Mouse (Mus musculus): ENCODE measurements around the gene Dtd2. TPM values are rescaled to one million over a fixed set of nuclear protein-coding genes. Genes with fewer than 3 reads are reported as not detected.

Dtd2 gene
- polyA plus RNA-seq, 1 experiment, result 16.0 TPM

- Histone ChIP-seq H3K4me2 (ENCODE audit: low read depth) (no peak overlapping the region), H3K27me3 (ENCODE audit: control insufficient read depth, insufficient read depth, insufficient read length) (no peaks in the 10 kb centered on the region), H3K4me3 (no peak overlapping the region), H3K36me3 (ENCODE audit: control insufficient read depth, insufficient read depth) (peaks cover 29% of the 10 kb centered on the region), H3K79me2 (ENCODE audit: control insufficient read depth, insufficient read depth) (no peaks in the 10 kb centered on the region), H3ac (ENCODE audit: control insufficient read depth, insufficient read length) (no peak overlapping the region)
- TF ChIP-seq REST (IDR thresholded peaks at IDR 0.05; ENCODE audit: insufficient read depth, insufficient read length), result no peak
- no peak for TF ChIP-seq MYOG (IDR thresholded peaks at IDR 0.05; ENCODE audit: control insufficient read depth in 1 of 3, insufficient read depth in 1 of 3, insufficient read length in 2 of 3, low read depth in 2 of 3)
Measured at GRCm38 (mm10) chr12:51945331-51945730, 61.0 kb downstream of the Dtd2 start.

- Histone ChIP-seq H3K36me3 (ENCODE audit: control insufficient read depth, insufficient read depth) (peaks cover 8% of the 10 kb centered on the region), H3K27me3 (ENCODE audit: control insufficient read depth, insufficient read depth, insufficient read length) (no peaks in the 10 kb centered on the region), H3ac (ENCODE audit: control insufficient read depth, insufficient read length) (no peak overlapping the region), H3K79me2 (ENCODE audit: control insufficient read depth, insufficient read depth) (no peaks in the 10 kb centered on the region), H3K4me3 (no peak overlapping the region), H3K4me2 (ENCODE audit: low read depth) (no peak overlapping the region)
- TF ChIP-seq MAX (IDR thresholded peaks at IDR 0.05; ENCODE audit: low read depth), result no peak
- TF ChIP-seq REST (IDR thresholded peaks at IDR 0.05; ENCODE audit: insufficient read depth, insufficient read length), result no peak
- no peak for TF ChIP-seq E2F4 (IDR thresholded peaks at IDR 0.05; ENCODE audit: insufficient read depth)
- TF ChIP-seq POLR2AphosphoS2 (IDR thresholded peaks at IDR 0.05; ENCODE audit: insufficient read length, low read depth), result no peak
Measured at GRCm38 (mm10) chr12:51939848-51940247, 66.5 kb downstream of the Dtd2 start.

Other genes starting within 250 kb of the Dtd2 start
- 15.4 TPM for gene Hectd1, start 177.0 kb downstream of the Dtd2 start, polyA plus RNA-seq (2012; fragmentation: generic; extraction: Trizol)
- 10.3 TPM for gene Heatr5a, start 35.2 kb downstream of the Dtd2 start, polyA plus RNA-seq (2012; fragmentation: generic; extraction: Trizol)
- gene Gpr33, start 21.6 kb upstream of the Dtd2 start, polyA plus RNA-seq (2012; fragmentation: generic; extraction: Trizol), result not detected
- 6.6 TPM for gene Nubpl, start 91.2 kb upstream of the Dtd2 start, polyA plus RNA-seq (2012; fragmentation: generic; extraction: Trizol)